Mouse (Mus musculus) yolk sac, embryonic 10.5 days (tissue): ENCODE data around the gene Arfip1.

Experiments
- DNase-seq: peaks from one replicate; pipeline ENCODE4 v3.0.0-alpha.2; 2017; ENCODE audit warnings: low spot score

The Arfip1 gene

GRCm38 (mm10) chr3:84582023-84582912 is at the start of gene Arfip1:
Gene Arfip1, minus strand, starts transcription at chr3:84582625.
- DNase-seq, result peak; percentile 98

- no peak for DNase-seq
These were observed 49.2 kb upstream of the Arfip1 start for GRCm38 (mm10) chr3:84631586-84631985.

GRCm38 (mm10) chr3:84622026-84622425 is 39.6 kb upstream of the Arfip1 start:
- no peak for DNase-seq

GRCm38 (mm10) chr3:84619725-84620124 is 37.3 kb upstream of the Arfip1 start:
- DNase-seq, result no peak

- no peak for DNase-seq
These were observed 36.6 kb upstream of the Arfip1 start for GRCm38 (mm10) chr3:84619056-84619455.

GRCm38 (mm10) chr3:84618627-84619026 is 36.2 kb upstream of the Arfip1 start:
- DNase-seq, result no peak

- no peak for DNase-seq
These were observed 33.4 kb upstream of the Arfip1 start for GRCm38 (mm10) chr3:84615856-84616225.

- DNase-seq, result no peak
These were observed 32.8 kb upstream of the Arfip1 start for GRCm38 (mm10) chr3:84615050-84615855.

GRCm38 (mm10) chr3:84610183-84610710 is 27.8 kb upstream of the Arfip1 start:
- DNase-seq, result no peak

GRCm38 (mm10) chr3:84603212-84603611 is 20.8 kb upstream of the Arfip1 start:
- DNase-seq, result no peak

GRCm38 (mm10) chr3:84602759-84603158 is 20.3 kb upstream of the Arfip1 start:
- DNase-seq, result no peak

- no peak for DNase-seq
These were observed 19.6 kb upstream of the Arfip1 start for GRCm38 (mm10) chr3:84601870-84602495.

GRCm38 (mm10) chr3:84598756-84599155 is 16.3 kb upstream of the Arfip1 start:
- DNase-seq, result no peak

GRCm38 (mm10) chr3:84597996-84598734 is 15.7 kb upstream of the Arfip1 start:
- DNase-seq, result no peak

- DNase-seq, result no peak
These were observed 13.3 kb upstream of the Arfip1 start for GRCm38 (mm10) chr3:84595677-84596234.

GRCm38 (mm10) chr3:84594894-84595676 is 12.7 kb upstream of the Arfip1 start:
- no peak for DNase-seq

- DNase-seq, result no peak
These were observed 10.8 kb upstream of the Arfip1 start, which contains the start of gene Tigd4 for GRCm38 (mm10) chr3:84593274-84593673. Gene Tigd4, plus strand, starts transcription at chr3:84593574.

GRCm38 (mm10) chr3:84586736-84587135 is 4.3 kb upstream of the Arfip1 start:
- no peak for DNase-seq

GRCm38 (mm10) chr3:84582913-84583276 is 470 bp upstream of the Arfip1 start:
- no peak for DNase-seq

GRCm38 (mm10) chr3:84581696-84582022 is 766 bp downstream of the Arfip1 start:
- DNase-seq, result peak; percentile 4

GRCm38 (mm10) chr3:84580716-84581115 is 1.7 kb downstream of the Arfip1 start:
- no peak for DNase-seq
